Mouse (Mus musculus): ENCODE results near the gene St6gal1.

Gene St6gal1

GRCm38 (mm10) chr16:23223871-23224469 is 570 bp upstream of the St6gal1 start:
- DNase-seq (ENCODE audit: extremely low spot score) = no peak

DNA sequence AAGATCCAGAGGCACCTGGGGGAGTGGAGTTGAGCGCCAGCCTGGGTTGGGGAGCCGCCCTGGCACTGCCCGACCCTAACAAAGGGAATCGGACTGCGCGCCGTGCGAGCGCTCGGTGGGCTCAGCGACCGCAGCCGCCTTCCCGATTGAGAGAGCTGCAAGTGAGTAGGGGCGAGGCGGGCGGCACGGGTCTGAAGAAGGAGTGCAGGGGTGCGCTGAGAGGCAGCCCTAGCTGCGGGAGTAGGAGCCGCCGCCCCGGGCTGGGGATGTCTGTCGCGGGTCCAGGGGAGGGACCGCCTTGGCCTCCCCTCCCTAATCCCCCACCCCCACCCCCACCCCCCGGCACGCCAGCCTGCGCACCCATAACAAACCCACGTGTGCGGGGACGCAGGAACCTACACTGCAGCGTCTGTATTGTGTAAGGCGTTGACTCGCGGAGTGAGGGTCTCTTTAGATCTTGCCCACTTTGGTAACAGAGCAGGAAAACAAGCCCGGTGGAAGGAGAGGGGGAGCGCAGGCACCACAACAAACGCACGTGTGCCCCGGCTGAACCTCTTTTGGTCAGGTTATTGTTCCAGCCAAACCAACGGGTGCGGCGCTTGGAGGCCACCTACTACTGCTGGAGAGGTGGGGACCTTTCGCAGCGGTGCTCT is 655 bp downstream of the St6gal1 start:
- no peak for DNase-seq (ENCODE audit: extremely low spot score)

GRCm38 (mm10) chr16:23225821-23226600 is 1.5 kb downstream of the St6gal1 start:
- peak; percentile 70 for DNase-seq (ENCODE audit: extremely low spot score)

DNA sequence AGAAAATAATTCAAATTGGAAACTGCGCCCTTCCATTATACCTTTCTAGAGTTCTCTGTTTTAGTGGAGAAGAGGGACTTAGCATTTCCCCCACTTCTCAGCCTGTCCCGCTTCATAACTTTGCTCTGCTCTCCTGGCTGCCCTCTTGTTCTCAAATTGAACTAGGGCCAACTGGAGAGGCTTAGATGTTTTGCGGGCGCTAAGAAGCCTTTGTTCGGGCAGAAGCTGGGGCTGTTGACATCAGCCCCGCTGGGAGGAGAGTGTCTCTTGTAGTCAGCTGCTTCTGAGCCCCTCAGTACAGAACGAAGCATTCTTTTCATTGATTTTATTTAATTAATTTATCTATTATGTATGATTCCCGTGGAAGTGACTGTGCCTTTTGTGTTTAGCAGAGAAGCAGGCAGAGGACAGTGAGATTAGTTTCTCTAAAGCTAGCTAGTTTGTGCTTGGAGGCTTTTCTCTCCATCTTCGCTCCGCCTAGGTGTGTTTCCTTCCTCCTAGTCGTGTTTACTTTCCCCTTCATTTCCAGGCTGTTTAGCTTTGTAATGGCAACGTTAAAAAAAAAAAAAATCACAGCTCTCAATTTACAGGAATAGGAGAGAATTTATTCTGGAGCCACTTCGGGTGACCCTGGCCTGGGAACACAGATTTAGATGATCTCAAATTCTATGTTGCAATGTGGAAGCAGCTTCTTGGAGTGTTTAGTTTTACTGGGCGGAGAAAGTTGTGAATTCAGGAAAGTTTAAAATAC is 2.2 kb downstream of the St6gal1 start:
- peak; percentile 40 for DNase-seq (ENCODE audit: extremely low spot score)

DNA sequence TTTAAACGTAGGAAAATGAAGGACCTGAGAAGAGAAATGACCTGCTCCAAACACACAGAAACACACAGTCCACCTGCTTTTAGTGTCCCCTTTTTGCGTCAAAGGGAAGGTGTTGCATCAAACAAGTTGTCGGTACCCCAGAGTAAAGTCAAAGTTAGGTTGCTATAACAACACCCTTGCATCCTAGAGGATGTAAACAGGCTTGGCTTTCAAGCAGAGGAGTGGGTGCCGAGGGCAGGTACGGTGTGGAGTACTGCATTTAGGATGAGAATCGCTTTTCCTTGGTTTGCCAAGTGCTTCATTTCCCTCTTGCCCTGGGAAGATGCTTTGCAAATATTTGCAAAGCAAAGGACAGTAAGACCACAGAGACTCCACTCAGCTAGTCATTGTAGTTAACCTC is 3.3 kb downstream of the St6gal1 start:
- no peak for DNase-seq (ENCODE audit: extremely low spot score)

DNA sequence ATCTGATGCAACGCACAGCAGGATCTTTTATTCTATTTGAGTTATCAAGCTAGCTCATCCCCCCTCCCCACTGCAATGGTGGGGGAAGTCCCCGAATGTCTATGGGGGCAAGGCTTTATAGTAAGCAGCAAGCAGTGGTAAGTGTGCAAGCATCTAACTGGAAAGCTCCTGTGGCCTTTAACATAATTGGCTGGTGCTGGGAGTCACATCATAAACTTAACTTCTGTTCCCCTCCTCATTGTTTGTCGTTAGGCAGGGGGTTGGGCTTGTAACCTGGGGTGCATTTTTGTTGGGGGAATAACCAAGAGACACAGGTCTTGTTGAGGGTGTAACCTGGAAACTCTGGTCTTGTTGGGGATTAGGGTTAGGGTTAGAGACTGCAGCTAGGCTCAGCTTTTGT is 3.9 kb downstream of the St6gal1 start:
- no peak for DNase-seq (ENCODE audit: extremely low spot score)

GRCm38 (mm10) chr16:23229945-23230344 is 5.4 kb downstream of the St6gal1 start:
- DNase-seq (ENCODE audit: extremely low spot score) = no peak

- DNase-seq (ENCODE audit: extremely low spot score) = no peak
These were observed 6.6 kb downstream of the St6gal1 start for GRCm38 (mm10) chr16:23231168-23231567.

DNA sequence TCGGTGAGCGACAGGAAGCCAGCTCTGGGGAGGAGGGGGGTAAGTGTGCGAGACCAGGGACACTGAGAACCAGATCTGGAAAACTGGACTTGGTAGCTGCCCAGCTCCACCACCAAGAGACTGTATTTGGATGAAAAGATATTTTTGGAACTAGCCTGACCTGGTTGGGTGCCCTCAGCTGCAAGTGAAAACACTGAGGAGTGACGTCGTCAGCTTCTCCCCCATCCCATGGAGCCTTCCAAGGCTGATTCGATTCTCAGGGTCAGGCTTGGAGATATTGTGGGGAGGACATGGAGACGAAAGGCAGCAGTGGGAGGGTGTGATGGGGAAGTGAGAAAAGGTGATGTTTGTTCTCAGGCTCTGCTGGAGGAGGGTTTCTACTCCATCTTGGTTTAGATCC is 8.2 kb downstream of the St6gal1 start:
- no peak for DNase-seq (ENCODE audit: extremely low spot score)

DNA sequence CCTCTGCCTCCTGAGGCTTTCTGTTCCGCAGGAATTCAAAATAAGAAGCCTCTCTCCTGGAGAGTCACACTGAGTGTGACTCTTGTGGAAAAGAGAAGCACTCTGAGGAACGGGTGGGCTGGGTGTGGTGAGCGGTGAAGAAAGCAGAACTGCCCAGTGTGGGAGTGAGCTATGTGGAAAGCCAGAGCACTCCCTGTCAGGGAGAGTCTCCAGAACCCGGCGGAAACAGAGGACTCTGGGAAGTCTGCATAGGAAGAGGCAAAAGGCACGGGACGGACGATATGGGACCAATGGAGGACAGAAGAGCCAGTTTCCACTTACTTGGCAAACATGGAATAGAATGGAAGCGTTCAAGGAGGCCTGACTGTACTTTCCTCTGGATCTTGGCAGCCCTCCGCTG is 9.0 kb downstream of the St6gal1 start:
- no peak for DNase-seq (ENCODE audit: extremely low spot score)

DNA sequence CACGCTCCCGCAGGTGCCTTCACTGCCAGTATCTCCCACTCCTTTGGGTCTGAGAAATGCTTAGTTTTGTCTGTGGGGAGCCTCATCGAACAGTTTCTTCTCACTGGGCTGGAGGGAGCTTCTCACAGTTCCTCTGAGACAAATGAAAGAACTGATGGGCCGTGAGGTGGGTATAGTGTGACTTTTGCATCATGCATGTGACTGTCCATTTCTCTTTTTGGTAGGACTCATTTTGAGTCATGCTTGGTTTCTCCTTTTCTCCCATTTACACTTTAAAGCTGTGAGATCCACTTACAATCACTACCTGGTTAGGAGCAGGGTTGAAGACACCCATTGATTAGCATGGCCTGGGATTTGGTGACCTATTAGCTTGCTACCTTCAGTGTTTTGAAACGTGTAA is 10.0 kb downstream of the St6gal1 start:
- DNase-seq (ENCODE audit: extremely low spot score) = no peak

DNA sequence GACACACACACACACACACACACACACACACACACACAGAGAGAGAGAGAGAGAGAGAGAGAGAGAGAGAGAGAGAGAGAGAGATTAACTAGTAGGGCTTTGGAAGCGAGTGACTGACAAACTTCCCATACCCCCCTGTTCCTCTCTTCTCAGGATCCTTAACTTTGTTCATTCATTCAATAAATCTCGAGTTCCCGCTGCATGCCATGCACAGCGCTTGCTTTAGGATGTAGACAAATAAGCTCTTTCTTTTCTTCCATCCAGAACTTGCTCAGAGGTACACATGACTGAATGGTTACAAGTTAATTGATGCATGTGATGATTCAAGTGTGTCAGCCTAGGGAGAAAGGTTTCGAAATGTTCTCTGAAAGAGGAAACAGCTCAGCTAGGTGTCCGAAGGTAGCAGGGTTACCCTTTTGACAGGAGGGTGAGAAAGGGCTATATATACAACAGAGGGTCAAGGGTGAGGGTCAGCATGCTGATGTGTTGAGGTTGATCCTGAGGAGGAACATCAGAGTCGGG is 10.7 kb downstream of the St6gal1 start:
- no peak for DNase-seq (ENCODE audit: extremely low spot score)

- DNase-seq (ENCODE audit: extremely low spot score) = no peak
These were observed 15.0 kb downstream of the St6gal1 start for GRCm38 (mm10) chr16:23239583-23239982.

DNA sequence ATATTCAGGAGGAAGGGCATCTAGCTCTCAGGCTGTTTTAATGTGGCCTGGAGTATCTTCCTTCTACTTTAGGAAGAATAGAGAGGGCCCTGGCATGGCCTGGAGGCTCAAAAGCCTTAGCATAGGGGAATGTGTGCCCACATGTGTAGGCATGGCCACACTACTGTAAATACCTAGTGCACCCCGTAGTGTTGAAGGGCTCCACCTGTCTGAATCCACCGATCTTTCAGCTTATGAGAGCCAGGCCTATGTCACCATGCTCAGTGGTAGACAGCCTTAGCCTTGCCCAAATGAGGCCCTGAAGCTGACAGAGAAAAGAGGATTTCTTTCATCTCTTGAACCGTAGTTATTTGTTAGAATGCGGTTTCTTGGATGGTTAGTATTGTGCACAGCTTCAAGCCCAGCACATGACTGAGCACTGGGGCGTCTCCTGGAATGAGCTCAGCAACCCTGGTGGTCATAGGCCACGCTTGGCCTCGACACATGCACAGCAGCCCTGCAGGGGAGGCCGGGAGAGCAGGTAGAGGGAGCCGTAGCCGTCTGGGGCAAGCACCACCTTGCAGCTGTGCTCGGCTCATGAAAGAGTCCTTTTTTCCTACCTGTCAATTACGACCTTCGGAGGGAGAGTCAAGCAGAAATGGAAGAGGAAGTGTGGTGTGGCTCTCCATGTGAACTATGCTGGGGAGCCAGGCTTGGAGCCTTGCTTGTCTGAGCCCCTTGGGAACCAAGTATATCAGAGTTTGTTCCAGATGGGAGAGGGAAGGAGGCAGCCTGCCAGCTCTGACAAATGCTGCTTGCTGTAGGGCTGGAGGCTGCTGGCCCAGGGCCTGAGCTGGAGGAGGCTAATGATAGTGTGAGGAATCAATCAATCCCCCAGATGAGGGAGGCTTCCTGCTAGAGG is 15.8 kb downstream of the St6gal1 start:
- no peak for DNase-seq (ENCODE audit: extremely low spot score)

DNA sequence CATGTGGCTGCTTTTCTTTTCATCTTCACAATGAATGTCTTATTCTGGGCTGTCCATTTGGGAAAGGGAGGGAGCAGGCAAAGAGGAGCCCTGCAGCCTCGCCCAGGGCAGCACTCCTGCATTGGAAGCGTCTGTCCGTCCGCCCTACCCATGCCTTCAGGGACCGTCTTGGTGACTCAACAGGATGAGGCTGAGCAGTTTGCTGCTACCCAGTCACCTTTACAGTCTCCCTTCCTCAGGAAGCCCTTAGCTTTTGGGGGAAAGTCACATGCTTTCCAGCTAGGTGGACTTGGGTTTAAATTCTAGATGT is 16.4 kb downstream of the St6gal1 start:
- DNase-seq (ENCODE audit: extremely low spot score) = no peak

- no peak for DNase-seq (ENCODE audit: extremely low spot score)
These were observed 19.3 kb downstream of the St6gal1 start for GRCm38 (mm10) chr16:23243726-23244425.

GRCm38 (mm10) chr16:23244486-23244885 is 19.9 kb downstream of the St6gal1 start:
- DNase-seq (ENCODE audit: extremely low spot score) = no peak

GRCm38 (mm10) chr16:23249285-23249684 is 24.7 kb downstream of the St6gal1 start:
- no peak for DNase-seq (ENCODE audit: extremely low spot score)

GRCm38 (mm10) chr16:23249762-23250161 is 25.2 kb downstream of the St6gal1 start:
- DNase-seq (ENCODE audit: extremely low spot score) = no peak

- no peak for DNase-seq (ENCODE audit: extremely low spot score)
These were observed 26.3 kb downstream of the St6gal1 start for GRCm38 (mm10) chr16:23250556-23251444.
